Mouse (Mus musculus): ENCODE results near the gene Ifna16.

DNA sequence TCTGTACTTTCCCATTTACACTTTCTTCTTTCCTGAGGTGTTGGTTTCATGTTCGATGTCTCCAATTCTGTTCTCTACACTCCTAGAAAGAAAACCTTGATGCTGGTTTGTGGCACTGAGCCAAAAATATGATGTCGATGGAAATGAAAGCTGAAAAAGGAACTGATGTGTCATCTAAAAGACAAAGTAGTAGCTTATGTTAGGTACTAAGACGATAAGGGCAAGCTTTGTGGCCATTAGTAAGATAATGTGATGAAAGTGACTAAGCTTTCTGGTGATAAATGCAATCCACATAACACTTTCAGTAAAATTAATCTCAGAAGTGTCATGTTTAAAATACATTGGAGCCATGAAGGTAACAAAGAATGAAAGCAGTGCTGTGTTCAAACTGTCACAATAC, 4.6 kb upstream of the Ifna16 start:
- TF ChIP-seq POLR2A (IDR thresholded peaks at IDR 0.05; ENCODE audit: control insufficient read depth, extremely low read depth, insufficient read depth, low read length, poor library complexity) (no peak), CTCF (IDR thresholded peaks at IDR 0.05; ENCODE audit: borderline replicate concordance, control insufficient read depth, extremely low read depth, insufficient read depth, low read length, poor library complexity) (no peak)
